Mouse (Mus musculus): ENCODE data around the gene Mgat4d.

DNA sequence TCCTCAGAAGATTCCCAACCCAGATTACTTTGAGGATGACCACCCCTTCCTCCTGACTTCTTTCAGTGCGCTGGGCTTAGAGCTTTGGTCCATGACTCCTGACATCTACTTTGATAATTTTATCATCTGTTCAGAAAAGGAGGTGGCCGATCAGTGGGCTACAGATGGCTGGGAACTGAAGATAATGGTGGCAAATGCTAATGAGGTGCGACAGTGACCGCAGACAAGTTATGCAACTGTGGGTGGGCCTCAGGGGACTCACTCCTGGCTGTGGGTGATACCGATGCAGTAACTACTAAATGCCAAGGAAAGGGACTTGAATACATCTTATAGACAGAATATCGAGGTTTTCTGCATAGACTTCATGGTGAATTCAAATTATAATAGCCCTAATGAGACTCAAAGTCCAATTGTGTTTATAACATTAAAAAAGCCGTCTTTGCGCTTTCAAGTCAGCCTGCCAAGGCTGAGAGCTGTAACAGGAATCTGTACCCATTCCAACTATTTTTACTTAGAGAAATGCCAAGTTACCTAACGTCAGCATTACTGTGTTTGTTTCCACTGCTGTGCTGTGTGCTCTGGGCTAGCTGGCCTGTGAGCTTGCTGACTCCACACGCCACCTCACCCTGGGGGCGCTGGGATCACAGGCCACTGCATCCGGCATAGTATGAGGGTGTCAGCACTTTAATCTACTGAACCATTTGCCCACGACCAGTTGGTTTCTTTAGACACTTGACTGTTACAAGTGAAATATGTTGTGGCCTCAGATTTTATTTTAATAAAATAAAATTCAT, 75.0 kb downstream of the Mgat4d start:
- TF ChIP-seq CTCF (IDR thresholded peaks at IDR 0.05; ENCODE audit: insufficient read depth, low read depth, low read length) = no peak
- no peak for TF ChIP-seq POLR2A (IDR thresholded peaks at IDR 0.05; ENCODE audit: insufficient read depth, low read depth, low read length)
